ENCODE assay signal across 8 mouse cellular contexts in the genomic region with DNA sequence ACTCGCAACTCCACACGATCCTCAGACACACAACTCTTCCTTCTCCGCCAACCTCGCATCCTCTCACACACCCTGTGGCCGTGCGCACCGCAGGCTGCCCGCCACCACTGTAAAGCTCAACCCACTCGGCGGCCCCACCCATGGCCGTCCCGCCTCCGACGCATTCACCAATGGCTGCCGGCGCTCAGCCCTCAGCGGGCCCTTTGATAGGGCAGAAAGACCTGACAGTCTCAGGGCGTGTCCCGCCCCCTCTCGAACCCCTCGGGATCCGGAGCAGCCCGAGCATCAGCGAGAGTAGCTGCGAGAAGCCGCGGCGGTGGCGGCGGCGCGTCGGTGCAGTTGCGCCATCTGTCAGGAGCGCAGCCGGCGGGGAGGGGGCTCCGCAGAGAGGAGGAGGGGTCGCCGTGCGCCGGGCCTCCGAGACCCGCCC. TPM values are rescaled to one million over a fixed set of nuclear protein-coding genes. Genes with fewer than 3 reads are reported as not detected.
A peak's percentile ranks its signal among the peaks of the same experiment; 100 is the strongest.
DNase-seq lines count a peak whose midpoint lies in the region; ATAC-seq and TF ChIP-seq lines count a peak whose summit lies in the region.

No protein-coding gene starts in this region.

- WGBS in hindbrain, embryonic 13.5 days = 0% methylated on average over 44 of the region's 44 CpGs

- peak; percentile 99 for ATAC-seq in Patski
- peak; percentile 100 for ATAC-seq in hindbrain, embryonic 13.5 days (ENCODE audit: low FRiP score)

- H3K27ac ChIP-seq in hindbrain, embryonic 13.5 days = peak overlapping the region; percentile 99

- peak overlapping the region; percentile 98 for H3K4me3 ChIP-seq in hindbrain, embryonic 13.5 days

- POLR2A ChIA-PET in Patski (lab: Charles Lee) = interaction anchor here (0.9 to 2.6 kb wide), 4 partner anchors 104 to 130 kb away, joined by 3 to 9 read pairs (median 5); no protein-coding TSS in a partner anchor

- H3K27me3 ChIP-seq in Patski = peaks cover 4% of the 10 kb centered on the region
- H3K27me3 ChIP-seq in hindbrain, embryonic 13.5 days = no peaks in the 10 kb centered on the region

- DNase-seq in Patski (ENCODE audit: low read depth, low spot score) = peak; percentile 60
- DNase-seq in cerebellum, postnatal 14 days = peak; percentile 95 to 96
- DNase-seq in frontal cortex, postnatal 14 days (ENCODE audit: low spot score in 2 of 2) = peak; percentile 95 to 97
- DNase-seq in layer of hippocampus, postnatal 25 days (ENCODE audit: extremely low spot score in 1 of 2, low spot score in 1 of 2) = peak; percentile 85 to 91
- peak; percentile 96 for DNase-seq in lung, postnatal 25 days (ENCODE audit: low spot score)
- DNase-seq in retina, embryonic 14.5 days (ENCODE audit: low spot score) = peak; percentile 97
- DNase-seq in thymus, postnatal 4 days = peak; percentile 96

- in situ Hi-C loops in Patski (cut with MboI; ENCODE audit: low pct_unique_long_range_greater_than_20kb) = loop anchor here (10.0 kb wide), 2 partner anchors 105 to 195 kb away; no protein-coding TSS in a partner anchor

- H3K36me3 ChIP-seq in hindbrain, embryonic 13.5 days = no peaks in the 10 kb centered on the region

- peak overlapping the region; percentile 100 for H3K9ac ChIP-seq in hindbrain, embryonic 13.5 days

- H3K4me1 ChIP-seq in hindbrain, embryonic 13.5 days (replicated peaks) = peaks cover 46% of the 10 kb centered on the region

- H3K9me3 ChIP-seq in hindbrain, embryonic 13.5 days = no peaks in the 10 kb centered on the region

- CTCF ChIA-PET in Patski (lab: Charles Lee) = interaction anchor here (0.6 kb wide), 1 partner anchor 151 kb away, joined by 3 read pairs; no protein-coding TSS in a partner anchor

- H3K4me2 ChIP-seq in hindbrain, embryonic 13.5 days = peak overlapping the region; percentile 63

- no peak for TF ChIP-seq CTCF in Patski (IDR thresholded peaks at IDR 0.05)

RNA-seq across cellular contexts. Expression of a gene that starts 0.9 kb away (rescaled TPM):
- 64.4 TPM for polyA plus RNA-seq in Patski (2021)
- polyA plus RNA-seq in hindbrain, embryonic 13.5 days (2015; fragmentation: Nextera tagmentation; extraction: Ambion mirVana) = 68.3 and 71.0 TPM in 2 replicates
- total RNA-seq in layer of hippocampus, postnatal 25 days (2021) = 100 to 1,000 TPM; 166 to 174 TPM

Comparison
In these comparisons a context has a peak if more than half of its experiments do, and no peak if none do; other contexts are left out.
1. Peak in every context shown above with its lines: DNase-seq, ATAC-seq, H3K4me3 ChIP-seq and H3K27ac ChIP-seq.